Mouse (Mus musculus): ENCODE data around the gene Cep128.

GRCm38 (mm10) chr12:91262801-91263200 is 121.4 kb downstream of the Cep128 start:
- TF ChIP-seq CTCF (IDR thresholded peaks at IDR 0.05; ENCODE audit: low read depth) (no peak), EP300 (IDR thresholded peaks at IDR 0.05; ENCODE audit: low read depth) (no peak)

All from heart, postnatal 0 days (tissue).